Mouse (Mus musculus) CH12.LX (cell line): ENCODE results near the gene Tmem179b. TPM values are rescaled to one million over a fixed set of nuclear protein-coding genes. Genes with fewer than 3 reads are reported as not detected.

ENCODE experiments used
- DNase-seq: peaks from one replicate; pipeline ENCODE4 v3.0.0-alpha.2; 2013; ENCODE audit errors: extremely low read depth
- H3K27ac ChIP-seq: 2 replicates; pipeline ENCODE4 v1.5.1; 2012; ENCODE audit warnings: low read depth, mild to moderate bottlenecking, control low read depth, moderate library complexity; ENCODE audit not compliant: insufficient read depth
- H3K27me3 ChIP-seq: replicated peaks from 2 replicates; pipeline ENCODE3; 2012; ENCODE audit warnings: inconsistent platforms
- H3K36me3 ChIP-seq, 2 experiments: replicated peaks in 1 of 2; 2 replicates each; pipeline versions ENCODE3 to v1.6.1; 2012; ENCODE audit warnings: inconsistent platforms in 1 of 2, low read length in 1 of 2, mild to moderate bottlenecking in 1 of 2, mixed read lengths in 1 of 2, moderate library complexity in 1 of 2; ENCODE audit not compliant: control insufficient read depth in 1 of 2, insufficient read depth in 1 of 2
- H3K4me1 ChIP-seq, 2 experiments: 2 replicates each; pipeline ENCODE4 v1.6.1; 2012; ENCODE audit warnings: inconsistent platforms in 1 of 2, moderate library complexity in 1 of 2; ENCODE audit not compliant: insufficient read depth in 2 of 2, control insufficient read depth in 1 of 2
- H3K4me2 ChIP-seq: 2 replicates; pipeline ENCODE4 v1.6.1; 2012; ENCODE audit warnings: low read depth, mild to moderate bottlenecking, control low read depth; ENCODE audit not compliant: poor library complexity, insufficient read depth, severe bottlenecking
- H3K4me3 ChIP-seq, 3 experiments: fragments of 150-350 bp in 1 of 3; sonication (generic) in 1 of 3; replicated peaks in 1 of 3; 2 replicates each; pipeline versions ENCODE3 to v1.5.1; 2011 to 2012; ENCODE audit warnings: low read depth in 2 of 3, low read length in 2 of 3, mild to moderate bottlenecking in 2 of 3, moderate library complexity in 2 of 3, control low read depth in 1 of 3, improper control_type of control experiment in 1 of 3, inconsistent platforms in 1 of 3, mixed read lengths in 1 of 3; ENCODE audit not compliant: poor library complexity in 1 of 3
- H3K79me2 ChIP-seq: replicated peaks from 2 replicates; pipeline ENCODE4 v1.6.1; 2012; ENCODE audit warnings: mild to moderate bottlenecking, moderate library complexity; ENCODE audit not compliant: control insufficient read depth, poor library complexity, insufficient read depth, severe bottlenecking; ENCODE audit errors: extremely low read depth
- H3K9ac ChIP-seq: 2 replicates; pipeline ENCODE4 v1.6.1; 2012; ENCODE audit warnings: low read depth, mild to moderate bottlenecking, control low read depth, moderate library complexity; ENCODE audit not compliant: insufficient read depth
- H3K9me3 ChIP-seq: replicated peaks from 2 replicates; pipeline ENCODE3; 2012; ENCODE audit warnings: low read length, inconsistent platforms, mixed read lengths
- BHLHE40 ChIP-seq: IDR thresholded peaks from 2 replicates; pipeline ENCODE4 v1.6.1; 2011; ENCODE audit warnings: mild to moderate bottlenecking, low read depth, low read length, improper control_type of control experiment
- CHD1 ChIP-seq: IDR thresholded peaks from 2 replicates; pipeline ENCODE4 v1.6.1; 2012; ENCODE audit warnings: low read depth, low read length, improper control_type of control experiment, inconsistent platforms
- CTCF ChIP-seq, 2 experiments: IDR thresholded peaks in 1 of 2; conservative IDR thresholded peaks in 1 of 2; 2 replicates each; pipeline ENCODE4 v1.5.1; 2011 to 2012; ENCODE audit warnings: low read depth in 2 of 2, low read length in 2 of 2, improper control_type of control experiment in 1 of 2, inconsistent platforms in 1 of 2, mild to moderate bottlenecking in 1 of 2, moderate library complexity in 1 of 2
- E2F4 ChIP-seq: IDR thresholded peaks from 2 replicates; pipeline ENCODE4 v1.6.1; 2011; ENCODE audit warnings: low read depth, low read length, improper control_type of control experiment; ENCODE audit not compliant: insufficient replicate concordance
- ELF1 ChIP-seq: IDR thresholded peaks from 2 replicates; pipeline ENCODE4 v1.6.1; 2014; ENCODE audit warnings: low read depth, mild to moderate bottlenecking, inconsistent platforms, low read length, improper control_type of control experiment
- HCFC1 ChIP-seq: IDR thresholded peaks from 2 replicates; pipeline ENCODE4 v1.6.1; 2012; ENCODE audit warnings: low read depth, mild to moderate bottlenecking, inconsistent platforms, low read length, improper control_type of control experiment
- IRF4 ChIP-seq: IDR thresholded peaks from 2 replicates; pipeline ENCODE4 v1.6.1; 2014; ENCODE audit warnings: low read depth, mild to moderate bottlenecking, inconsistent platforms, low read length, improper control_type of control experiment
- KAT2A ChIP-seq: IDR thresholded peaks from 2 replicates; pipeline ENCODE4 v1.6.1; 2012; ENCODE audit warnings: low read length, improper control_type of control experiment, inconsistent platforms; ENCODE audit not compliant: insufficient replicate concordance
- MAX ChIP-seq: IDR thresholded peaks from 2 replicates; pipeline ENCODE4 v1.6.1; 2011; ENCODE audit warnings: low read length, improper control_type of control experiment
- MEF2A ChIP-seq: IDR thresholded peaks from 2 replicates; pipeline ENCODE4 v1.6.1; 2014; ENCODE audit warnings: low read depth, mild to moderate bottlenecking, inconsistent platforms, low read length, improper control_type of control experiment, borderline replicate concordance
- MXI1 ChIP-seq: IDR thresholded peaks from 2 replicates; pipeline ENCODE4 v1.6.1; 2011; ENCODE audit warnings: mild to moderate bottlenecking, low read depth, low read length, improper control_type of control experiment
- MYC ChIP-seq: IDR thresholded peaks from 2 replicates; pipeline ENCODE4 v1.6.1; 2011; ENCODE audit warnings: low read depth, mild to moderate bottlenecking, improper control_type of control experiment, low read length
- NELFE ChIP-seq: IDR thresholded peaks from 2 replicates; pipeline ENCODE4 v1.6.1; 2011; ENCODE audit warnings: low read depth, low read length, improper control_type of control experiment
- NRF1 ChIP-seq: IDR thresholded peaks from 2 replicates; pipeline ENCODE4 v1.6.1; 2014; ENCODE audit warnings: low read depth, mild to moderate bottlenecking, inconsistent platforms, low read length, improper control_type of control experiment, moderate library complexity
- POLR2A ChIP-seq: IDR thresholded peaks from 2 replicates; pipeline ENCODE4 v1.6.1; 2011; ENCODE audit warnings: low read depth, mild to moderate bottlenecking, improper control_type of control experiment, low read length
- POLR2AphosphoS2 ChIP-seq: IDR thresholded peaks from 2 replicates; pipeline ENCODE4 v1.6.1; 2011; ENCODE audit warnings: low read depth, low read length, improper control_type of control experiment
- RAD21 ChIP-seq: IDR thresholded peaks from 2 replicates; pipeline ENCODE4 v1.6.1; 2011; ENCODE audit warnings: low read depth, mild to moderate bottlenecking, low read length, improper control_type of control experiment, moderate library complexity
- RCOR1 ChIP-seq: conservative IDR thresholded peaks from 2 replicates; pipeline ENCODE4 v1.6.1; 2012; ENCODE audit warnings: low read depth, mild to moderate bottlenecking, inconsistent platforms, low read length, improper control_type of control experiment
- SIN3A ChIP-seq: IDR thresholded peaks from 2 replicates; pipeline ENCODE4 v1.6.1; 2012; ENCODE audit warnings: low read length, improper control_type of control experiment, inconsistent platforms
- SMC3 ChIP-seq: IDR thresholded peaks from 2 replicates; pipeline ENCODE4 v1.6.1; 2011; ENCODE audit warnings: low read depth, low read length, improper control_type of control experiment
- TBP ChIP-seq: conservative IDR thresholded peaks from 2 replicates; pipeline ENCODE4 v1.6.1; 2011; ENCODE audit warnings: low read depth, low read length, improper control_type of control experiment
- TCF12 ChIP-seq: IDR thresholded peaks from 2 replicates; pipeline ENCODE4 v1.6.1; 2014; ENCODE audit warnings: low read depth, mild to moderate bottlenecking, inconsistent platforms, low read length, improper control_type of control experiment
- UBTF ChIP-seq: IDR thresholded peaks from 2 replicates; pipeline ENCODE4 v1.6.1; 2012; ENCODE audit warnings: low read depth, mild to moderate bottlenecking, inconsistent platforms, low read length, improper control_type of control experiment, moderate library complexity
- ZC3H11A ChIP-seq: IDR thresholded peaks from 2 replicates; pipeline ENCODE4 v1.6.1; 2012; ENCODE audit warnings: low read depth, mild to moderate bottlenecking, inconsistent platforms, low read length, improper control_type of control experiment
- ZMIZ1 ChIP-seq: IDR thresholded peaks from 2 replicates; pipeline ENCODE4 v1.6.1; 2012; ENCODE audit warnings: low read depth, mild to moderate bottlenecking, inconsistent platforms, low read length, improper control_type of control experiment
- ZNF384 ChIP-seq: IDR thresholded peaks from 2 replicates; pipeline ENCODE4 v1.6.1; 2012; ENCODE audit warnings: low read depth, low read length, improper control_type of control experiment, inconsistent platforms
- dilution Hi-C: fragments of 300-500 bp; cut with MboI; formaldehyde crosslinking; loops from 2 replicates; pipeline ENCODE4 v1.14.3; 2020; ENCODE audit warnings: low sequenced_read_pairs; ENCODE audit not compliant: extremely low pct_unique_long_range_greater_than_20kb, extremely low pct_ligation_motif_present
- in situ Hi-C: fragments of 300-500 bp; cut with MboI; formaldehyde crosslinking; loops from 3 replicates; pipeline ENCODE4 v1.14.3; 2019; ENCODE audit warnings: low sequenced_read_pairs, low pct_ligation_motif_present, low pct_unique_long_range_greater_than_20kb, mixed read lengths
- polyA plus RNA-seq: library from polyadenylated mRNA; unstranded; fragments of >175 nt; gene quantifications from 2 replicates; pipeline ENCODE4 v1.2.1, GENCODE M21; 2012; ENCODE audit warnings: low read depth; ENCODE audit not compliant: insufficient read length
- total RNA-seq, 2 experiments: library from RNA; depleted of rRNA; stranded (reverse); fragments of 300-350 nt in 1 of 2; fragments of >200 nt in 1 of 2; gene quantifications; 2 replicates each; pipeline ENCODE4 v1.2.3; 2012 to 2014

Tmem179b gene
- total RNA-seq (2012; rRNA removed) (50.8 and 54.4 TPM in 2 replicates), total RNA-seq (2014; rRNA removed) (85.7 and 105 TPM in 2 replicates), polyA plus RNA-seq (49.8 and 72.0 TPM in 2 replicates)

GRCm38 (mm10) chr19:8774086-8774835 is at the start of gene Tmem179b:
TSS of gene Tmem179b (minus strand) at chr19:8774467.
- H3K27me3 ChIP-seq: no peaks in the 10 kb centered on the region
- H3K79me2 ChIP-seq: peaks cover 35% of the 10 kb centered on the region
- peak within 1 kb of the TSS; percentile 80 for H3K27ac ChIP-seq
- dilution Hi-C loops: no loop called here
- peak within 1 kb of the TSS; percentile 55 to 93 (median 88) for H3K4me3 ChIP-seq
- H3K4me1 ChIP-seq: peaks cover 11 to 44% of the 10 kb centered on the region in 2 experiments
- peak; percentile 94 for DNase-seq
- no peak for TF ChIP-seq RCOR1
- TF ChIP-seq BHLHE40: 0 out of 2 replicates have a peak, but pooled peaks have one; percentile 10
- peak; percentile 89 for TF ChIP-seq TBP
- TF ChIP-seq RAD21: no peak
- peak; percentile 98 for TF ChIP-seq POLR2A
- no peak for TF ChIP-seq ZC3H11A
- peak; percentile 95 for TF ChIP-seq ZMIZ1
- TF ChIP-seq MEF2A: peak; percentile 6; the same call in 1 of the 2 replicates
- TF ChIP-seq MXI1: peak; percentile 77; the same call in 1 of the 2 replicates
- 0 out of 2 replicates have a peak, but pooled peaks have one; percentile 52 for TF ChIP-seq KAT2A
- peak; percentile 49 for TF ChIP-seq NRF1
- TF ChIP-seq MAX: peak; percentile 62; the same call in 1 of the 2 replicates
- peak; percentile 77 for TF ChIP-seq HCFC1
- peak; percentile 95 for TF ChIP-seq TCF12
- TF ChIP-seq CHD1: peak; percentile 35; the same call in 1 of the 2 replicates
- no peak; the same call in 1 of the 2 replicates for TF ChIP-seq IRF4
- TF ChIP-seq SIN3A: peak; percentile 53
- no peak for TF ChIP-seq ZNF384
- TF ChIP-seq CTCF (conservative IDR thresholded peaks at IDR 0.05 in 1 of 2, IDR thresholded peaks at IDR 0.05 in 1 of 2; ENCODE audit: low read depth in 2 of 2, low read length in 2 of 2): 0 out of 4 replicates have a peak, but pooled peaks of 1 of the 2 experiments have one; percentile 10
- 0 out of 2 replicates have a peak, but pooled peaks have one; percentile 44 for TF ChIP-seq UBTF
- peak; percentile 97 for TF ChIP-seq NELFE
- TF ChIP-seq SMC3: no peak; the same call in 1 of the 2 replicates
- TF ChIP-seq E2F4: 0 out of 2 replicates have a peak, but pooled peaks have one; percentile 74
- TF ChIP-seq MYC: no peak
- peak; percentile 95 for TF ChIP-seq ELF1
- peak; percentile 98 for TF ChIP-seq POLR2AphosphoS2
- peaks cover 20 to 50% of the 10 kb centered on the region in 2 experiments for H3K36me3 ChIP-seq
- in situ Hi-C loops: no loop called here
- peak within 1 kb of the TSS; percentile 95 for H3K9ac ChIP-seq
- H3K4me2 ChIP-seq: peak within 1 kb of the TSS; percentile 95
- H3K9me3 ChIP-seq: no peaks in the 10 kb centered on the region
